Mouse (Mus musculus) neural tube, embryonic 14.5 days (tissue): ENCODE results near the gene Arrdc4. TPM values are rescaled to one million over a fixed set of nuclear protein-coding genes. Genes with fewer than 3 reads are reported as not detected.

ENCODE experiments used
- ATAC-seq: fragments of 200-750 bp; cut with Nextera tagmentation; 2 replicates; pipeline ENCODE4 v1.8.0; 2017; ENCODE audit warnings: low read depth, mild to moderate bottlenecking, moderate TSS enrichment, moderate library complexity
- H3K27ac ChIP-seq: fragments of 300-500 bp; sonication (generic); 2 replicates; pipeline ENCODE4 v1.5.1; 2014; ENCODE audit warnings: low read depth, mild to moderate bottlenecking, control low read depth, low read length, moderate library complexity, mixed read lengths
- H3K27me3 ChIP-seq: fragments of 300-500 bp; sonication (generic); 2 replicates; pipeline ENCODE4 v1.6.1; 2014; ENCODE audit warnings: low read length; ENCODE audit not compliant: control insufficient read depth, insufficient read depth
- H3K36me3 ChIP-seq: fragments of 300-500 bp; sonication (generic); 2 replicates; pipeline ENCODE4 v1.6.1; 2014; ENCODE audit warnings: low read length, mixed read lengths; ENCODE audit not compliant: control insufficient read depth, insufficient read depth
- H3K4me1 ChIP-seq: fragments of 300-500 bp; sonication (generic); 2 replicates; pipeline ENCODE4 v1.6.1; 2014; ENCODE audit warnings: low read length; ENCODE audit not compliant: control insufficient read depth, insufficient read depth
- H3K4me2 ChIP-seq: fragments of 300-500 bp; sonication (generic); 2 replicates; pipeline ENCODE4 v1.6.1; 2014; ENCODE audit warnings: mild to moderate bottlenecking, low read depth, low read length, control low read depth
- H3K4me3 ChIP-seq: fragments of 300-500 bp; sonication (generic); 2 replicates; pipeline ENCODE4 v1.5.1; 2014; ENCODE audit warnings: low read depth, low read length, control low read depth, mixed read lengths
- H3K9ac ChIP-seq: fragments of 300-500 bp; sonication (generic); replicated peaks from 2 replicates; pipeline ENCODE4 v1.6.1; 2014; ENCODE audit warnings: low read depth, mild to moderate bottlenecking, control low read depth, low read length, mixed read lengths
- H3K9me3 ChIP-seq: fragments of 300-500 bp; sonication (generic); 2 replicates; pipeline ENCODE4 v1.6.1; 2016; ENCODE audit warnings: low read length; ENCODE audit not compliant: control insufficient read depth
- WGBS: fragments of 180-500 bp; shearing (Covaris S2); extraction: QIAGEN DNeasy Blood & Tissue Kit; methylation state at CpG from one replicate; pipeline ENCODE4 v1.1.7; 2014; 5-methylcytosine and 5-hydroxymethylcytosine counted together
- polyA plus RNA-seq: library from polyadenylated mRNA; unstranded; fragments of >200 nt; fragmentation: Nextera tagmentation; extraction: Ambion mirVana; gene quantifications from 2 replicates; pipeline ENCODE4 v1.2.1, GENCODE M21; 2014

The Arrdc4 gene
- polyA plus RNA-seq, 1 experiment from 2014 or later = 29.6 TPM

DNA sequence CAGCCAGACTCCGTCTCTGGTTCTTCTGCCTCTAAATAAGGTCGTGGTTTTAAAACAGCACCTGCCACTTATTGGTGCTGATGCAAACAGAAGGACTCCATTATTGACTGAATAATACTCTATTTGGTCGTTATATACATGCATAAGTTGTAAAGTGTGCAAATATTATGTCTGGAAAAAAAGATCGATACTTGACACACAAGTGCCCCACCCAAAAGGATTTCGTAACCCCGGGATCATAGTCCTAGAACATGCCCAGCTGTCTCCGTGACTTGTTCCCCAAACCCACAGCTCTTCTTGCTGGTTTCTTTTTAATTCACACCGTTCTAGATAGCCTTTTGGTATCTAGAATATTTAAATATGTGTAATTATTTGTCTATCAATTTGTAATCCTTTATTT lies 878 bp upstream of the Arrdc4 start:
- H3K4me1 ChIP-seq = peaks cover 11% of the 10 kb centered on the region
- H3K36me3 ChIP-seq = peaks cover under 1% of the 10 kb centered on the region; the same call in 1 of the 2 replicates
- no peak overlapping the region for H3K9ac ChIP-seq
- 73% methylated on average over 8 of the region's 8 CpGs for WGBS
- no peak for ATAC-seq
- no peak overlapping the region; the same call in 1 of the 2 replicates for H3K4me3 ChIP-seq
- H3K27ac ChIP-seq = no peak overlapping the region
- H3K4me2 ChIP-seq = peak overlapping the region; percentile 37
- H3K27me3 ChIP-seq = no peaks in the 10 kb centered on the region
- H3K9me3 ChIP-seq = no peaks in the 10 kb centered on the region

- WGBS = 12% methylated on average over 8 of the region's 8 CpGs
- peak overlapping the region; percentile 88 for H3K9ac ChIP-seq
- H3K36me3 ChIP-seq = peaks cover 12% of the 10 kb centered on the region; the same call in 1 of the 2 replicates
- no peaks in the 10 kb centered on the region for H3K9me3 ChIP-seq
- peak overlapping the region; percentile 61 for H3K27ac ChIP-seq
- H3K4me3 ChIP-seq = peak overlapping the region; percentile 64
- ATAC-seq = no peak
- H3K4me2 ChIP-seq = peak overlapping the region; percentile 76
- H3K27me3 ChIP-seq = no peaks in the 10 kb centered on the region
- peaks cover 11% of the 10 kb centered on the region for H3K4me1 ChIP-seq
Observed at GRCm38 (mm10) chr7:68748361-68748760, 680 bp downstream of the Arrdc4 start.

- Histone ChIP-seq H3K27ac (no peak overlapping the region), H3K36me3 (peaks cover 40% of the 10 kb centered on the region), H3K9me3 (no peaks in the 10 kb centered on the region), H3K4me2 (no peak overlapping the region), H3K9ac (no peak overlapping the region), H3K4me3 (no peak overlapping the region), H3K4me1 (peaks cover 11% of the 10 kb centered on the region), H3K27me3 (no peaks in the 10 kb centered on the region)
- WGBS = 76% methylated on average over 9 of the region's 9 CpGs
- ATAC-seq = no peak
Observed at GRCm38 (mm10) chr7:68744616-68745015, 4.4 kb downstream of the Arrdc4 start.

DNA sequence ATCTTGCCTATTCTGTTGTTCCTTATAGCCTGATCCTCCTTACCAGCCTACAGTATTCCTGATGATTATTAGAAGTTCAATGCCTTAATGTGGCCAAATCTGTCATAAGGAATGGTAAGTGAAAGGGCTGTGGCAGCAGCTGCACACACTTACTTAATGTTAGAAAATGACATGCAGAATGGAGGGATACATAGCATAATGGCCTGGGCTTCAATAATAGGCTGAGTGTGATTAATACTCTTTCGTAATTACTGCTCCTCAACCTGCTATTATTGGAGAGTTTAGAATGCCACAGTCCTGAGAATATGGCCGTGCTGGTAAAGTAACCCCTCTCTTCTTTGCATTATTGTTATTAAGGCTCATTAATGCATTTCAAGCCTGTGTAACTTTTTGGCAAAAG lies 4.8 kb downstream of the Arrdc4 start:
- peaks cover 44% of the 10 kb centered on the region for H3K36me3 ChIP-seq
- H3K27ac ChIP-seq = no peak overlapping the region
- peaks cover 11% of the 10 kb centered on the region for H3K4me1 ChIP-seq
- no peak overlapping the region for H3K4me2 ChIP-seq
- no peak overlapping the region for H3K4me3 ChIP-seq
- no peaks in the 10 kb centered on the region for H3K9me3 ChIP-seq
- no peak for ATAC-seq
- H3K9ac ChIP-seq = no peak overlapping the region
- H3K27me3 ChIP-seq = no peaks in the 10 kb centered on the region
- WGBS = 56% methylated on average over 2 of the region's 2 CpGs

- 0 out of 2 replicates have a peak, but pooled peaks cover 2% of the 10 kb centered on the region for H3K4me1 ChIP-seq
- no peak overlapping the region for H3K27ac ChIP-seq
- H3K9ac ChIP-seq = no peak overlapping the region
- WGBS = 95% methylated on average over 6 of the region's 6 CpGs
- H3K27me3 ChIP-seq = no peaks in the 10 kb centered on the region
- no peaks in the 10 kb centered on the region for H3K9me3 ChIP-seq
- no peak overlapping the region for H3K4me3 ChIP-seq
- peaks cover 50% of the 10 kb centered on the region for H3K36me3 ChIP-seq
- no peak overlapping the region for H3K4me2 ChIP-seq
- ATAC-seq = no peak
Observed at GRCm38 (mm10) chr7:68740763-68741162, 8.3 kb downstream of the Arrdc4 start.

GRCm38 (mm10) chr7:68738676-68739399 lies 10.2 kb downstream of the Arrdc4 start:
- H3K9ac ChIP-seq = no peak overlapping the region
- no peak overlapping the region for H3K4me3 ChIP-seq
- no peaks in the 10 kb centered on the region for H3K9me3 ChIP-seq
- no peaks in the 10 kb centered on the region for H3K27me3 ChIP-seq
- WGBS = 95% methylated on average over 11 of the region's 11 CpGs
- no peak overlapping the region for H3K4me2 ChIP-seq
- no peak overlapping the region for H3K27ac ChIP-seq
- ATAC-seq = no peak
- no peaks in the 10 kb centered on the region for H3K4me1 ChIP-seq
- peaks cover 40% of the 10 kb centered on the region for H3K36me3 ChIP-seq

DNA sequence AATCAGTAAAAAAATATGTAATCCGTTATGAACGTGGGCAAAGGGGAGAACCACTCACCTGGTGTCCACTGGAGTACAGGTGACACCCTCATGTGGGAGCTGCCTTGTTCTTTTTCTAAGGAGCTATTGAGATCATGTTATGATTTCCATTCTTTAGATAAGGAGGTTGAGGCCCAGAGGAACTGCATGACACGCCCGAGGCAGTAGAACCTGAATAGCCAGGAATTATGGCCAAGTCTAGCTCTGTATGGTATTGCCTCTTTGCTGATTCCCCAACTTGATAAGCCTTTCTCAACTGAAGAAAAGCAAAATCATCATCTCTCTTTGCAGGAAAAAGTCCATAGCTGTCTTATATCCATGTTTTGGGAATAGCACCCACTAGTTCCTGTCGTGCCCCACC lies 22.7 kb downstream of the Arrdc4 start:
- Histone ChIP-seq H3K9ac (no peak overlapping the region), H3K4me1 (no peaks in the 10 kb centered on the region), H3K27me3 (no peaks in the 10 kb centered on the region), H3K4me2 (no peak overlapping the region), H3K4me3 (no peak overlapping the region), H3K36me3 (no peaks in the 10 kb centered on the region), H3K27ac (no peak overlapping the region), H3K9me3 (no peaks in the 10 kb centered on the region)
- WGBS = 94% methylated on average over 5 of the region's 5 CpGs
- no peak for ATAC-seq

DNA sequence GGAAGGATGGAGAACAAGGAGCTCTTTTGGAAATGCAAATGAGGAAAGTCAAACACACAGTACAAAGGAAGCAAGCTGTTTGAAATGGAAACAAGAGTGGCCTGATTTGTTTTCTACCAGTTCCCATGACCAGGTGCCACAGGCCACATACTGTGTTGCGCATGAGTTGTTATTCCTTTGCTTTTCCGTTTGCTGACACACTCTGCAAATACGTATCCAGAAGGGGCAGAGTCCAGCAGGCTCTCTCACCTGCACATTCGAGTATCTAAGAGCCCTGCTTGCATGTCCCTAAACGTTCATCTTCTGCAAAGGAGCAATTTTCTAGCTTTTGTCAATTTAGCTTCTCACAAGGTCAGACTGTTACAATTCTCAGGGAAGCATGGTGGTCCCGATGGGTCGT lies 24.3 kb downstream of the Arrdc4 start:
- no peaks in the 10 kb centered on the region for H3K4me1 ChIP-seq
- H3K9me3 ChIP-seq = no peaks in the 10 kb centered on the region
- H3K4me2 ChIP-seq = no peak overlapping the region
- H3K9ac ChIP-seq = no peak overlapping the region
- H3K27ac ChIP-seq = no peak overlapping the region
- no peak for ATAC-seq
- H3K36me3 ChIP-seq = no peaks in the 10 kb centered on the region
- H3K4me3 ChIP-seq = no peak overlapping the region
- 82% methylated on average over 7 of the region's 7 CpGs for WGBS
- H3K27me3 ChIP-seq = no peaks in the 10 kb centered on the region

DNA sequence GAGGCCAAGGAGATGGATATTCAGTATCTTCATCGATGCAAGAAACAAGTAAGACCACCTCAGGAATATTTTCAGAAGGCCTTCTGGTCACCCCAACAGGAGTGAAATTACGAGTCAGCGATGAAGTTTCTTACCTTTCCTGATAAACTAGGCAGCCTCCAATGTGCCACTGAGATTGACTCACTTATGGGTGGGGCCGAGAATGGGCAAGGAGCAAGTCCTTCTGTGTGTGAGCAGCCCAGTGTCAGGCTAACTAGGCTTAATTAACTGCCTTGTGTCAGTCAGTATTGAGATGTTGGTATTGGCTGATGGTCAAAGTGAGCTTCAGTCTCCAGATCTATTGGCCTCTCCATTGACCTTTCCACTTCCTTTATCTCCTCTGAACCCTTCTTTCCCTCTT lies 27.5 kb downstream of the Arrdc4 start:
- Histone ChIP-seq H3K9ac (no peak overlapping the region), H3K4me3 (no peak overlapping the region), H3K27ac (no peak overlapping the region), H3K4me2 (no peak overlapping the region), H3K4me1 (0 out of 2 replicates have a peak, but pooled peaks cover 5% of the 10 kb centered on the region), H3K27me3 (no peaks in the 10 kb centered on the region), H3K36me3 (no peaks in the 10 kb centered on the region), H3K9me3 (no peaks in the 10 kb centered on the region)
- WGBS = 96% methylated on average over 4 of the region's 4 CpGs
- ATAC-seq = no peak
